Mouse (Mus musculus) cerebellum, adult 2 months (tissue): ENCODE results near the gene Hoxd12. TPM values are rescaled to one million over a fixed set of nuclear protein-coding genes. Genes with fewer than 3 reads are reported as not detected.

Experiments
- DNase-seq, 2 experiments: peaks; one replicate each; pipeline ENCODE4 v3.0.0; 2021
- H3K27ac ChIP-seq: fragments of 200-500 bp; 2 replicates; pipeline ENCODE4 v1.5.1; 2012; ENCODE audit warnings: low read length, control low read depth, inconsistent platforms; ENCODE audit not compliant: insufficient read depth
- H3K27me3 ChIP-seq: fragments of 200-500 bp; 2 replicates; pipeline ENCODE4 v1.6.1; 2012; ENCODE audit warnings: inconsistent platforms, mild to moderate bottlenecking, low read length, moderate library complexity; ENCODE audit not compliant: control insufficient read depth, insufficient read depth
- H3K4me1 ChIP-seq: fragments of 200-500 bp; 2 replicates; pipeline ENCODE4 v1.6.1; 2011; ENCODE audit warnings: low read length; ENCODE audit not compliant: control insufficient read depth, insufficient read depth
- H3K4me3 ChIP-seq: fragments of 200-500 bp; replicated peaks from 2 replicates; pipeline ENCODE3; 2011; ENCODE audit warnings: mild to moderate bottlenecking, low read depth, low read length, control low read depth; ENCODE audit not compliant: insufficient read depth
- CTCF ChIP-seq: fragments of 200-500 bp; IDR thresholded peaks from 2 replicates; pipeline ENCODE4 v1.5.1; 2011; ENCODE audit warnings: low read depth, mild to moderate bottlenecking, control low read depth, low read length, moderate library complexity, borderline replicate concordance; ENCODE audit not compliant: insufficient read depth
- POLR2A ChIP-seq: fragments of 200-500 bp; IDR thresholded peaks from 2 replicates; pipeline ENCODE4 v1.6.1; 2011; ENCODE audit warnings: low read length, control low read depth, borderline replicate concordance; ENCODE audit not compliant: insufficient read depth
- WGBS: fragments of 180-500 bp; shearing (Covaris S2); methylation state at CpG from one replicate; pipeline ENCODE4 v1.1.7; 2018; 5-methylcytosine and 5-hydroxymethylcytosine counted together
- polyA plus RNA-seq: library from polyadenylated mRNA; depleted of rRNA; stranded (reverse); fragments of >200 nt; gene quantifications from 2 replicates; pipeline ENCODE4 v1.2.3, GENCODE M21; 2012

Hoxd12 gene
- polyA plus RNA-seq, 1 experiment, result not detected

DNA sequence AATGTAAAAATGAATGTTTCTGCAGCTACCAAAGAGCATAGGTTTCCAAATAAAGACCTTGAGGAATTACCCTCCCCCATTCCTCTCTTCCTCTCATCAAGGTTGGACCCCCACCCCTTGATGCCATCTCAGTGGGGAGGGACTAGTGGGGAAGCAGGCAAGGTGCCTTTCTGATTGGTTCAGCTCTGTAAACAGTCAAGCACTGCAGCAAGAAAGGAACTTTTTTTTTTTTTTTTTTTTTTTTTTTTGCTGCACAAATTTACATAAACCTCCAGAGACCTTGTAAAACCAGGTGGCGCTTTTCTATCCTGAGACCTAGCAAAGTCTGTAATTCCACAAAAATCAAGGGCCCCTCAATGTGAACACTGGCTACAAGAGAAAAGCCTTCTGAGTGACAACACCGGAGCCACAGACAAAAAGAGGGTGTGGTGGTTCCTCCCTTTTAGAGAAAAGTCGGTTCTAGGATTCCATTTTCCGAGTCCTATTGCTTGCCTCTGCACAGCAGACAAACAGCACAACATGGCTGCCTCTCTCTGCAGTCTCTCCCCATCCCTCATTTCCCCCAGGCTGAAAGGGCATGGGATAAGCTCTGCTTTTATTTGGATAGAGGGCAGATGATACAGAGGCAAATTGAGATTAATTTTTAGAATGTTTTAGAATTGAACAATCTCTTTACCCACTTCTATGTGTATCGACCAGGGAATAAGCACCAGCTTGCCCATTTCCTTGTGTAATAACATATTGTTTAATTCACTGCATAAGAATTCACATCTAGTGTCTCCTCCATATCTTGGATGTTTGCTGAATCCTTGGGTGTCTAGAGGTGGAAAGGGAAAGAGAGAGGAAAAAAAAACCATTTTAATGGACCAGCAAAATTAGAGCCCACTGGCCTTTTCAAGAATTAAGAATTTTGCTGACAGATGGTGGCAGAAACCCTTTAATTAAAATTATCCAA lies 34.9 kb downstream of the Hoxd12 start:
- Histone ChIP-seq H3K27ac (no peak overlapping the region), H3K4me1 (no peaks in the 10 kb centered on the region), H3K4me3 (no peak overlapping the region), H3K27me3 (peaks cover 27% of the 10 kb centered on the region)
- WGBS, result 8% methylated on average over 5 of the region's 5 CpGs
- no peak for TF ChIP-seq CTCF
- TF ChIP-seq POLR2A, result no peak
- DNase-seq, result no peak

DNA sequence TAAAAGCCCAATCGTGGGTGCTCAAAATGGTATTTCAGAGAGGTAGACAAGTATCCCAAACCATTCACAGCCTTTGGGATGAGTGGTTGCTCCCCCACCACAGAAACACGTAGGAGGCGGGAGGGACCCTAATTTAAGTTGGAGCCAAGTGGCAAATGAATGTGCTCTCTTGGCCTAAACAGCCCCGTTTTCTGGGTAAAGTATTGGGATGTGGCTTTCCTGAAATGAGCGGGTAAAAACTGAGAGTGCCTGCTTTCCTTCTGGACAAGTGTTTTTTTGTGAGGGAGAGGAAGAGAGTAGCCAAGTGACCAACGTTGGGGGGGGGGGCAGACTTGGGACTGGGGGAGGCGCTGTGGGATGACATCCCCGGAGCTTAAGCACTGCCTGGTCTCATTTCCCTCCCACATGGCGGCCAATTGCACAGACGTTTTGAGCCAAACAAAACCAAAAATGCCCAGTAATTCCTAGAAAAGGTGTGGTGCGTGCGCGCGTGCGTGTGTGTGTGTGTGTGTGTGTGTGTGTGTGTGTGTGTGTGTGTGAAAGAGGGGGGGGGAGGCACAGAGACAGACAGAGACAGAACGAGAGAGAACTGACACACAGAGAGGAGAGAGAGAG lies 36.2 kb downstream of the Hoxd12 start:
- H3K4me3 ChIP-seq, result no peak overlapping the region
- peaks cover 17% of the 10 kb centered on the region; the same call in 1 of the 2 replicates for H3K27me3 ChIP-seq
- 2% methylated on average over 16 of the region's 16 CpGs for WGBS

GRCm38 (mm10) chr2:74711721-74712621 lies 37.2 kb downstream of the Hoxd12 start, which contains the start of the genes Hoxd3 and Hoxd4:
Gene Hoxd3 (plus strand): TSS chr2:74711927.
Gene Hoxd4 (plus strand): TSS chr2:74711929.
- Histone ChIP-seq H3K27ac (no peak within 1 kb of the TSS), H3K4me1 (no peaks in the 10 kb centered on the region), H3K4me3 (no peak within 1 kb of the TSS), H3K27me3 (peaks cover 13% of the 10 kb centered on the region; the same call in 1 of the 2 replicates)
- 3% methylated on average over 65 of the region's 65 CpGs for WGBS
- no peak for DNase-seq
- TF ChIP-seq CTCF (no peak), POLR2A (no peak)

More for the DNA sequence above, 36.2 kb downstream of the Hoxd12 start:
- Histone ChIP-seq H3K27ac (no peak overlapping the region), H3K4me1 (no peaks in the 10 kb centered on the region)
- DNase-seq, result no peak
- TF ChIP-seq CTCF, result no peak
- TF ChIP-seq POLR2A, result no peak

DNA sequence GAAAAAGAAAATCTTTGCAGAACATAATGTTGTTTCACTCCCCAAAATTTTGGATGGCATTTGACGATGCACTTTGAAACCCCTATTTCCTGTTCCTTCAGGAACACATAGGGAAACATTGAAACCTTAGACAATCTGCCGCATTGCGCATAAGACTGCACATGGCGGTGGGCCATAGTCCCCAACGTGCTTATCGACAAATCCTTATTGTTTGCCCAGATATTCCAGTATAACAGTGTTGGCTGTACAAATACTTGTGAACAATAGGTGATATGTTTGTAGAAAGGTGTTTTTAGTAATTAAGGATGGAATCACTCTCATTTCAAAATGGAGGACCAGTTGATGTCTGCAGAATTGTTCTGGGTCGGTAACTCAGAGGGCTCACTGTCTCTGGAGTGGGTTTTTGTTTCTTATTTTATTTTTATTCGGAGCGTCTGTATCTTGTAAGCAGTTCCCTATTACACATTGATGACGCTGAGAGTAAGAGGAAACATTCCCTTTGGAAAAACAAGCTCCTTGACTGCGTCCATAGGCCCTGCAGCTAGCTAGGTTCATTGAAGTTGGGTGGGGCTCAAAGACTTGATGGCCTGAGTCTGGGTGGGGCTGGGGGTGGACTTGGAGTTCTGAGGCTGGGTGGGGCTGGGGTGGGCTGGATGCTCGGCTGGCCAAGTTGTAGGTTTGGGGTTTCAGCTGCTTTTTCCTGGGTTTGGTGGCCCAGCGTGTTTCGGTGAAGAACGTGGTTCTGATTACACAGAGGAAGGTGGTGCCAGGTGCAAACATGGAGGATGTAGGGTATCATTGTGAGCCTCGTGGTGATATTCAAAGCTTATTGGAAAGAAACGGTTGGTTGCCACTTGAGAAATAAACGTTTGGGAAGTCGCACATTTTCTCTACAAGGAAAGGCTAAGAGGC lies 38.7 kb downstream of the Hoxd12 start:
- Histone ChIP-seq H3K4me1 (no peaks in the 10 kb centered on the region), H3K27ac (no peak overlapping the region)

DNA sequence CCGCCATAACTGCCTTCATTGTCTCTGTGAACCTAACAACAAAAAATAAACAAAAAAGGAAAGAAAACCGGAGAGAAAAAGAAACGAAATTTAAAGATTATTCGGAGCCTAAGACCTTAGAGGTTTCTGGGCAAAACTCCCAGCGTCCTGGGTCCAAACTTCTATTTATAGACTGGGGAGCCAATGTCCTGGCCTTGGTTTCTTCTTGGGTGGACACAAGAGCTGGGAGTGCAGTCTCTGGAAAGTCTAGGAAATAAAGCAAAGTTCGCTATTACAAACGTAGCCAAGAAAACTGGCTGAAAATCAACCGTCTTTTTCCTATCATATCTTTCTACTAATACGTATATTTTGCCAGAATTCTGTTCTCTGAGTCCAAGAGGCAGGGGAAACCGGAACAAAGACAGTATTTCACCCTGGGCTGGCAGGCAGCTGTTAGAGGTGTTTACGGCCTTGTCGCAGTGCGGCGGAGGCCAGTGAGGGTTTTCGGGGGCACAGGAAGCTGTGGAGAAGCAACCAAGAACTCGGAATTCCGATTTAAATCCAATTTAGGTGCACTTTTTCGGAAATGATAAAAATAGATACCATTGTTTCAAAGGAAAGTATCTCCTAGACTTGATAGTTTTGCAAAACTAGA lies 39.5 kb downstream of the Hoxd12 start:
- TF ChIP-seq CTCF (no peak), POLR2A (no peak)
- DNase-seq, result no peak
- WGBS, result 10% methylated on average over 18 of the region's 18 CpGs
- H3K4me1 ChIP-seq, result no peaks in the 10 kb centered on the region
- H3K27me3 ChIP-seq, result peaks cover 13% of the 10 kb centered on the region; the same call in 1 of the 2 replicates
- no peak overlapping the region for H3K4me3 ChIP-seq
- H3K27ac ChIP-seq, result no peak overlapping the region

More for the DNA sequence above, 38.7 kb downstream of the Hoxd12 start:
- WGBS, result 6% methylated on average over 19 of the region's 19 CpGs
- no peak overlapping the region for H3K4me3 ChIP-seq
- TF ChIP-seq CTCF (no peak), POLR2A (no peak)
- H3K27me3 ChIP-seq, result peaks cover 13% of the 10 kb centered on the region; the same call in 1 of the 2 replicates
- DNase-seq, result no peak

DNA sequence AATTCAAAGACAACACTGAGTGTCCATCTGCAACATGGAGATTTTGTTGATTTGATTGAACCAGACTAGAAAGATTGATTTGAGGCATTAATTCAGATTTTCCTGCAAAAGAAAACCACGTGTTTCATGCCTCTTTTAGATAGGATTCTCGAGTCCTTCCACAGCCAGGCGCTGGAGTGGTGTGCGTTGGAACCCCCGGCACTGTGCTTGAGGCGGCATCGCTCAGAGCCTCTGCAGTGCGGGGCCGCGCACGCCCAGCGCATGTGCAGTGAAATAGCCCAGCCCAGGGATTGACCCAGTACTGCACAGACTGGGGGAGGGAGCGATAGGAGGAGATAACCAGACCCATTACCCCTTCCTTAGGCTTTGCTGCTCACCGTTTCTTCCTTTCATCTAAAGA lies 40.1 kb downstream of the Hoxd12 start:
- H3K27me3 ChIP-seq, result peaks cover 13% of the 10 kb centered on the region; the same call in 1 of the 2 replicates
- WGBS, result 3% methylated on average over 14 of the region's 14 CpGs
- no peaks in the 10 kb centered on the region for H3K4me1 ChIP-seq
- H3K27ac ChIP-seq, result no peak overlapping the region
- DNase-seq, result no peak
- TF ChIP-seq CTCF (no peak), POLR2A (no peak)
- no peak overlapping the region for H3K4me3 ChIP-seq
